Mouse (Mus musculus) lung, embryonic 16.5 days (tissue): ENCODE measurements around the gene Dnajb13. TPM values are rescaled to one million over a fixed set of nuclear protein-coding genes. Genes with fewer than 3 reads are reported as not detected.
A peak's percentile ranks its signal among the peaks of the same experiment; 100 is the strongest.

Source experiments
- ATAC-seq: fragments of 200-750 bp; cut with Nextera tagmentation; 2 replicates; pipeline ENCODE4 v1.8.0; 2017; ENCODE audit warnings: low read depth, mild to moderate bottlenecking, moderate library complexity
- H3K27ac ChIP-seq: fragments of 300-500 bp; sonication (generic); 2 replicates; pipeline ENCODE4 v1.5.1; 2014; ENCODE audit warnings: mild to moderate bottlenecking, control low read depth, low read length
- H3K27me3 ChIP-seq: fragments of 300-500 bp; sonication (generic); 2 replicates; pipeline ENCODE4 v1.6.1; 2014; ENCODE audit warnings: low read depth, low read length, mixed read lengths; ENCODE audit not compliant: control insufficient read depth, insufficient read depth
- H3K36me3 ChIP-seq: fragments of 300-500 bp; sonication (generic); 2 replicates; pipeline ENCODE4 v1.6.1; 2014; ENCODE audit warnings: low read length; ENCODE audit not compliant: control insufficient read depth, insufficient read depth
- H3K4me1 ChIP-seq: fragments of 300-500 bp; sonication (generic); replicated peaks from 2 replicates; pipeline ENCODE4 v1.6.1; 2014; ENCODE audit warnings: low read length, mixed read lengths; ENCODE audit not compliant: control insufficient read depth, insufficient read depth
- H3K4me2 ChIP-seq: fragments of 300-500 bp; sonication (generic); 2 replicates; pipeline ENCODE4 v1.6.1; 2014; ENCODE audit warnings: low read depth, low read length, control low read depth
- H3K4me3 ChIP-seq: fragments of 300-500 bp; sonication (generic); 2 replicates; pipeline ENCODE4 v1.5.1; 2014; ENCODE audit warnings: mild to moderate bottlenecking, low read length, control low read depth
- H3K9ac ChIP-seq: fragments of 300-500 bp; sonication (generic); 2 replicates; pipeline ENCODE4 v1.6.1; 2014; ENCODE audit warnings: low read length, control low read depth
- H3K9me3 ChIP-seq: fragments of 300-500 bp; sonication (generic); 2 replicates; pipeline ENCODE4 v1.6.1; 2016; ENCODE audit warnings: low read length; ENCODE audit not compliant: control insufficient read depth
- WGBS: fragments of 180-500 bp; shearing (Covaris S2); extraction: QIAGEN DNeasy Blood & Tissue Kit; methylation state at CpG from one replicate; pipeline ENCODE4 v1.1.7; 2014; 5-methylcytosine and 5-hydroxymethylcytosine counted together
- polyA plus RNA-seq: library from polyadenylated mRNA; unstranded; fragments of >200 nt; fragmentation: Nextera tagmentation; extraction: Ambion mirVana; gene quantifications from 2 replicates; pipeline ENCODE4 v1.2.1, GENCODE M21; 2015

The Dnajb13 gene
- polyA plus RNA-seq, 1 experiment from 2014 or later, result 8.5 TPM

- no peaks in the 10 kb centered on the region for H3K36me3 ChIP-seq
- H3K9ac ChIP-seq, result no peak overlapping the region
- H3K4me2 ChIP-seq, result no peak overlapping the region
- no peak for ATAC-seq
- 62% methylated on average over 3 of the region's 3 CpGs for WGBS
- no peaks in the 10 kb centered on the region for H3K9me3 ChIP-seq
- H3K4me3 ChIP-seq, result no peak overlapping the region
- H3K4me1 ChIP-seq, result no peaks in the 10 kb centered on the region
- no peak overlapping the region for H3K27ac ChIP-seq
- H3K27me3 ChIP-seq, result no peaks in the 10 kb centered on the region
These were observed 7.5 kb upstream of the Dnajb13 start for GRCm38 (mm10) chr7:100522222-100522621.

GRCm38 (mm10) chr7:100520663-100521285 lies 6.0 kb upstream of the Dnajb13 start:
- no peaks in the 10 kb centered on the region for H3K27me3 ChIP-seq
- H3K4me3 ChIP-seq, result no peak overlapping the region
- H3K4me2 ChIP-seq, result peak overlapping the region; percentile 32; the same call in 1 of the 2 replicates
- WGBS, result 18% methylated on average over 10 of the region's 10 CpGs
- H3K9me3 ChIP-seq, result no peaks in the 10 kb centered on the region
- H3K9ac ChIP-seq, result no peak overlapping the region
- H3K4me1 ChIP-seq, result no peaks in the 10 kb centered on the region
- ATAC-seq, result no peak
- H3K27ac ChIP-seq, result no peak overlapping the region
- H3K36me3 ChIP-seq, result no peaks in the 10 kb centered on the region

- no peaks in the 10 kb centered on the region for H3K36me3 ChIP-seq
- H3K4me2 ChIP-seq, result no peak overlapping the region
- no peak overlapping the region for H3K4me3 ChIP-seq
- no peaks in the 10 kb centered on the region for H3K27me3 ChIP-seq
- no peaks in the 10 kb centered on the region for H3K9me3 ChIP-seq
- no peak overlapping the region for H3K27ac ChIP-seq
- no peak for ATAC-seq
- no peak overlapping the region for H3K9ac ChIP-seq
- H3K4me1 ChIP-seq, result no peaks in the 10 kb centered on the region
- 42% methylated on average over 7 of the region's 7 CpGs for WGBS
These were observed 5.4 kb upstream of the Dnajb13 start for GRCm38 (mm10) chr7:100520204-100520603.

GRCm38 (mm10) chr7:100511602-100512001 lies 3.2 kb downstream of the Dnajb13 start:
- no peaks in the 10 kb centered on the region for H3K4me1 ChIP-seq
- H3K4me2 ChIP-seq, result no peak overlapping the region
- WGBS, result 55% methylated on average over 8 of the region's 8 CpGs
- ATAC-seq, result no peak
- H3K27ac ChIP-seq, result no peak overlapping the region
- H3K4me3 ChIP-seq, result no peak overlapping the region
- no peaks in the 10 kb centered on the region for H3K36me3 ChIP-seq
- no peaks in the 10 kb centered on the region for H3K27me3 ChIP-seq
- H3K9ac ChIP-seq, result no peak overlapping the region
- H3K9me3 ChIP-seq, result no peaks in the 10 kb centered on the region

- Histone ChIP-seq H3K4me1 (no peaks in the 10 kb centered on the region), H3K36me3 (no peaks in the 10 kb centered on the region), H3K27ac (no peak overlapping the region), H3K9me3 (no peaks in the 10 kb centered on the region), H3K27me3 (no peaks in the 10 kb centered on the region), H3K9ac (no peak overlapping the region), H3K4me2 (no peak overlapping the region), H3K4me3 (no peak overlapping the region)
- ATAC-seq, result no peak
- WGBS, result 52% methylated on average over 3 of the region's 3 CpGs
These were observed 6.1 kb downstream of the Dnajb13 start for GRCm38 (mm10) chr7:100508670-100509069.

- H3K4me3 ChIP-seq, result no peak overlapping the region
- WGBS, result 67% methylated on average over 4 of the region's 4 CpGs
- no peaks in the 10 kb centered on the region for H3K4me1 ChIP-seq
- no peak overlapping the region for H3K27ac ChIP-seq
- H3K4me2 ChIP-seq, result no peak overlapping the region
- no peaks in the 10 kb centered on the region for H3K9me3 ChIP-seq
- H3K27me3 ChIP-seq, result no peaks in the 10 kb centered on the region
- no peak overlapping the region for H3K9ac ChIP-seq
- ATAC-seq, result no peak
- H3K36me3 ChIP-seq, result no peaks in the 10 kb centered on the region
These were observed 8.3 kb downstream of the Dnajb13 start for GRCm38 (mm10) chr7:100506494-100506893.

GRCm38 (mm10) chr7:100504740-100505487 lies 9.8 kb downstream of the Dnajb13 start:
- 74% methylated on average over 13 of the region's 13 CpGs for WGBS
- H3K4me3 ChIP-seq, result no peak overlapping the region
- H3K9me3 ChIP-seq, result no peaks in the 10 kb centered on the region
- no peak overlapping the region for H3K4me2 ChIP-seq
- H3K27ac ChIP-seq, result no peak overlapping the region
- H3K9ac ChIP-seq, result no peak overlapping the region
- no peaks in the 10 kb centered on the region for H3K27me3 ChIP-seq
- no peaks in the 10 kb centered on the region for H3K36me3 ChIP-seq
- ATAC-seq, result no peak
- no peaks in the 10 kb centered on the region for H3K4me1 ChIP-seq

GRCm38 (mm10) chr7:100503076-100503475 lies 11.7 kb downstream of the Dnajb13 start:
- Histone ChIP-seq H3K9ac (no peak overlapping the region), H3K4me1 (no peaks in the 10 kb centered on the region), H3K9me3 (no peaks in the 10 kb centered on the region), H3K27ac (no peak overlapping the region), H3K4me3 (no peak overlapping the region), H3K4me2 (no peak overlapping the region), H3K36me3 (peaks cover 7% of the 10 kb centered on the region; the same call in 1 of the 2 replicates), H3K27me3 (no peaks in the 10 kb centered on the region)
- 75% methylated on average over 5 of the region's 5 CpGs for WGBS
- ATAC-seq, result no peak

GRCm38 (mm10) chr7:100502374-100502922 lies 12.3 kb downstream of the Dnajb13 start:
- ATAC-seq, result no peak
- H3K4me2 ChIP-seq, result no peak overlapping the region
- H3K9ac ChIP-seq, result no peak overlapping the region
- no peaks in the 10 kb centered on the region for H3K4me1 ChIP-seq
- no peak overlapping the region for H3K27ac ChIP-seq
- no peaks in the 10 kb centered on the region for H3K9me3 ChIP-seq
- H3K27me3 ChIP-seq, result no peaks in the 10 kb centered on the region
- no peak overlapping the region for H3K4me3 ChIP-seq
- peaks cover 11% of the 10 kb centered on the region; the same call in 1 of the 2 replicates for H3K36me3 ChIP-seq
- 70% methylated on average over 7 of the region's 7 CpGs for WGBS
